Mouse (Mus musculus): ENCODE results near the gene Nf2. TPM values are rescaled to one million over a fixed set of nuclear protein-coding genes. Genes with fewer than 3 reads are reported as not detected.

The Nf2 gene
- polyA plus RNA-seq, 1 experiment = 51.1 TPM

- TF ChIP-seq MYOD1 (IDR thresholded peaks at IDR 0.05; ENCODE audit: control insufficient read depth in 1 of 3, insufficient read length in 2 of 3, low read depth in 2 of 3) (no peak), POLR2A (IDR thresholded peaks at IDR 0.05; ENCODE audit: insufficient read length, low read depth) (no peak), REST (IDR thresholded peaks at IDR 0.05; ENCODE audit: insufficient read depth, insufficient read length) (no peak), POLR2AphosphoS2 (IDR thresholded peaks at IDR 0.05; ENCODE audit: insufficient read length, low read depth) (no peak), CEBPB (IDR thresholded peaks at IDR 0.05; ENCODE audit: insufficient read depth, poor library complexity, severe bottlenecking) (peak; percentile 92), MAX (IDR thresholded peaks at IDR 0.05; ENCODE audit: low read depth) (no peak)
- Histone ChIP-seq H3K27me3 (ENCODE audit: control insufficient read depth, insufficient read depth, insufficient read length) (no peaks in the 10 kb centered on the region), H3K4me2 (ENCODE audit: low read depth) (peak overlapping the region; percentile 57), H3K79me2 (ENCODE audit: control insufficient read depth, insufficient read depth) (peaks cover 73% of the 10 kb centered on the region), H3K36me3 (ENCODE audit: control insufficient read depth, insufficient read depth) (no peaks in the 10 kb centered on the region), H3K4me3 (no peak overlapping the region), H3ac (ENCODE audit: control insufficient read depth, insufficient read length) (no peak overlapping the region)
Observed at GRCm38 (mm10) chr11:4840942-4841526, 8.3 kb downstream of the Nf2 start.

- Histone ChIP-seq H3K4me3 (no peak overlapping the region), H3K4me2 (ENCODE audit: low read depth) (no peak overlapping the region), H3ac (ENCODE audit: control insufficient read depth, insufficient read length) (no peak overlapping the region), H3K36me3 (ENCODE audit: control insufficient read depth, insufficient read depth) (no peaks in the 10 kb centered on the region), H3K79me2 (ENCODE audit: control insufficient read depth, insufficient read depth) (peaks cover 82% of the 10 kb centered on the region), H3K27me3 (ENCODE audit: control insufficient read depth, insufficient read depth, insufficient read length) (no peaks in the 10 kb centered on the region)
- TF ChIP-seq MYOG (IDR thresholded peaks at IDR 0.05; ENCODE audit: control insufficient read depth in 1 of 3, insufficient read depth in 1 of 3, insufficient read length in 2 of 3, low read depth in 2 of 3) (no peak), USF1 (IDR thresholded peaks at IDR 0.05; ENCODE audit: low read depth) (no peak), SRF (IDR thresholded peaks at IDR 0.05; ENCODE audit: control insufficient read depth, insufficient read length, low read depth) (no peak), CEBPB (IDR thresholded peaks at IDR 0.05; ENCODE audit: insufficient read depth, poor library complexity, severe bottlenecking) (peak; percentile 84), POLR2A (IDR thresholded peaks at IDR 0.05; ENCODE audit: insufficient read length, low read depth) (no peak)
Observed at GRCm38 (mm10) chr11:4838235-4838634, 11.1 kb downstream of the Nf2 start.

DNA sequence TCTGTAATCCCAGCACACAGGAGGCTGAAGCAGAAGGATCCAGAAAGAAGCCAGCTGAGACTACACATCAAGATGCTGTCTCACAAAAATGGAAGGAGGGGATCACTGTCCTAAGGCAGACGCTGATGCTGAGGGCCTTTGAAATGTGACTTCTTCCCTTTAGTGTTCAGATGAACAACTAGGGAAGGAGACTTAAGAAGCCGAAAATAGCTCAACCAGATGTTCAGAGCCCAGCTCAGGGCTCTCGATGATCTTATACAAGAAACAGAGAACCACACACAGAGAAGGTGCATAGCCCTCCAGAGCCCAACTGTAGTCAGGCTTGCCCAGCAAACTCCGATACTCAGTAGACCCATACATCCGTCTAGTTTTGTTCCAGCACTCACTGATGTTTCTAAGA lies 12.0 kb downstream of the Nf2 start:
- no peak overlapping the region for H3K4me3 ChIP-seq
- H3ac ChIP-seq (ENCODE audit: control insufficient read depth, insufficient read length) = no peak overlapping the region
- peaks cover 83% of the 10 kb centered on the region for H3K79me2 ChIP-seq (ENCODE audit: control insufficient read depth, insufficient read depth)
- TF ChIP-seq E2F4 (IDR thresholded peaks at IDR 0.05; ENCODE audit: insufficient read depth) = no peak
- no peak for TF ChIP-seq USF1 (IDR thresholded peaks at IDR 0.05; ENCODE audit: low read depth)
- TF ChIP-seq MYOG (IDR thresholded peaks at IDR 0.05; ENCODE audit: control insufficient read depth in 1 of 3, insufficient read depth in 1 of 3, insufficient read length in 2 of 3, low read depth in 2 of 3) = no peak
- no peak for TF ChIP-seq POLR2A (IDR thresholded peaks at IDR 0.05; ENCODE audit: insufficient read length, low read depth)
- no peak for TF ChIP-seq SRF (IDR thresholded peaks at IDR 0.05; ENCODE audit: control insufficient read depth, insufficient read length, low read depth)
- H3K36me3 ChIP-seq (ENCODE audit: control insufficient read depth, insufficient read depth) = no peaks in the 10 kb centered on the region
- H3K4me2 ChIP-seq (ENCODE audit: low read depth) = no peak overlapping the region
- H3K27me3 ChIP-seq (ENCODE audit: control insufficient read depth, insufficient read depth, insufficient read length) = no peaks in the 10 kb centered on the region

GRCm38 (mm10) chr11:4836755-4837154 lies 12.6 kb downstream of the Nf2 start:
- H3K36me3 ChIP-seq (ENCODE audit: control insufficient read depth, insufficient read depth) = no peaks in the 10 kb centered on the region
- H3K4me2 ChIP-seq (ENCODE audit: low read depth) = no peak overlapping the region
- no peak overlapping the region for H3ac ChIP-seq (ENCODE audit: control insufficient read depth, insufficient read length)
- peaks cover 84% of the 10 kb centered on the region for H3K79me2 ChIP-seq (ENCODE audit: control insufficient read depth, insufficient read depth)
- H3K4me3 ChIP-seq = no peak overlapping the region
- no peak for TF ChIP-seq MAX (IDR thresholded peaks at IDR 0.05; ENCODE audit: low read depth)
- no peak for TF ChIP-seq POLR2AphosphoS2 (IDR thresholded peaks at IDR 0.05; ENCODE audit: insufficient read length, low read depth)
- no peak for TF ChIP-seq POLR2A (IDR thresholded peaks at IDR 0.05; ENCODE audit: insufficient read length, low read depth)
- no peak for TF ChIP-seq REST (IDR thresholded peaks at IDR 0.05; ENCODE audit: insufficient read depth, insufficient read length)
- no peak for TF ChIP-seq SRF (IDR thresholded peaks at IDR 0.05; ENCODE audit: control insufficient read depth, insufficient read length, low read depth)
- TF ChIP-seq MYOD1 (IDR thresholded peaks at IDR 0.05; ENCODE audit: control insufficient read depth in 1 of 3, insufficient read length in 2 of 3, low read depth in 2 of 3) = no peak
- no peak for TF ChIP-seq TCF12 (IDR thresholded peaks at IDR 0.05; ENCODE audit: insufficient read depth, poor library complexity, severe bottlenecking)
- no peak for TF ChIP-seq CEBPB (IDR thresholded peaks at IDR 0.05; ENCODE audit: insufficient read depth, poor library complexity, severe bottlenecking)
- TF ChIP-seq TCF3 (IDR thresholded peaks at IDR 0.05; ENCODE audit: insufficient read length, low read depth) = no peak
- no peak for TF ChIP-seq USF1 (IDR thresholded peaks at IDR 0.05; ENCODE audit: low read depth)
- TF ChIP-seq E2F4 (IDR thresholded peaks at IDR 0.05; ENCODE audit: insufficient read depth) = no peak
- TF ChIP-seq MYOG (IDR thresholded peaks at IDR 0.05; ENCODE audit: control insufficient read depth in 1 of 3, insufficient read depth in 1 of 3, insufficient read length in 2 of 3, low read depth in 2 of 3) = no peak
- H3K27me3 ChIP-seq (ENCODE audit: control insufficient read depth, insufficient read depth, insufficient read length) = no peaks in the 10 kb centered on the region

GRCm38 (mm10) chr11:4835436-4835835 lies 13.9 kb downstream of the Nf2 start:
- no peak for TF ChIP-seq TCF3 (IDR thresholded peaks at IDR 0.05; ENCODE audit: insufficient read length, low read depth)
- TF ChIP-seq POLR2A (IDR thresholded peaks at IDR 0.05; ENCODE audit: insufficient read length, low read depth) = no peak
- TF ChIP-seq TCF12 (IDR thresholded peaks at IDR 0.05; ENCODE audit: insufficient read depth, poor library complexity, severe bottlenecking) = no peak
- no peak for TF ChIP-seq REST (IDR thresholded peaks at IDR 0.05; ENCODE audit: insufficient read depth, insufficient read length)
- no peak for TF ChIP-seq MYOD1 (IDR thresholded peaks at IDR 0.05; ENCODE audit: control insufficient read depth in 1 of 3, insufficient read length in 2 of 3, low read depth in 2 of 3)
- TF ChIP-seq USF1 (IDR thresholded peaks at IDR 0.05; ENCODE audit: low read depth) = no peak
- TF ChIP-seq E2F4 (IDR thresholded peaks at IDR 0.05; ENCODE audit: insufficient read depth) = no peak
- TF ChIP-seq MYOG (IDR thresholded peaks at IDR 0.05; ENCODE audit: control insufficient read depth in 1 of 3, insufficient read depth in 1 of 3, insufficient read length in 2 of 3, low read depth in 2 of 3) = no peak
- no peak for TF ChIP-seq POLR2AphosphoS2 (IDR thresholded peaks at IDR 0.05; ENCODE audit: insufficient read length, low read depth)
- no peak for TF ChIP-seq CEBPB (IDR thresholded peaks at IDR 0.05; ENCODE audit: insufficient read depth, poor library complexity, severe bottlenecking)
- no peak for TF ChIP-seq SRF (IDR thresholded peaks at IDR 0.05; ENCODE audit: control insufficient read depth, insufficient read length, low read depth)
- no peak for TF ChIP-seq MAX (IDR thresholded peaks at IDR 0.05; ENCODE audit: low read depth)
- Histone ChIP-seq H3K36me3 (ENCODE audit: control insufficient read depth, insufficient read depth) (no peaks in the 10 kb centered on the region), H3K79me2 (ENCODE audit: control insufficient read depth, insufficient read depth) (peaks cover 90% of the 10 kb centered on the region)

More at GRCm38 (mm10) chr11:4835436-4835835, 13.9 kb downstream of the Nf2 start:
- Histone ChIP-seq H3K27me3 (ENCODE audit: control insufficient read depth, insufficient read depth, insufficient read length) (no peaks in the 10 kb centered on the region), H3K4me3 (no peak overlapping the region), H3K4me2 (ENCODE audit: low read depth) (no peak overlapping the region), H3ac (ENCODE audit: control insufficient read depth, insufficient read length) (no peak overlapping the region)

Measured in myocyte (in vitro differentiated cells).